Mouse (Mus musculus) MEL (cell line): Measurements from ENCODE around the gene Ckap4. TPM values are rescaled to one million over a fixed set of nuclear protein-coding genes. Genes with fewer than 3 reads are reported as not detected.
"Not testable (repeated sequence)": the region's sequence is repeated elsewhere in the genome, so short reads cannot be mapped to it uniquely, and the experiment has no call there.

Source experiments
- DNase-seq: peaks from one replicate; pipeline ENCODE4 v3.0.0; 2011; ENCODE audit warnings: low read depth, low spot score
- H3K27ac ChIP-seq: 2 replicates; pipeline ENCODE4 v1.5.1; 2012; ENCODE audit warnings: low read depth, mild to moderate bottlenecking, control low read depth, low read length, moderate library complexity; ENCODE audit not compliant: control insufficient read depth
- H3K27me3 ChIP-seq, 2 experiments: fragments of 150-350 bp in 1 of 2; sonication (generic) in 1 of 2; 2 replicates each; pipeline ENCODE4 v1.6.1; 2012; ENCODE audit warnings: low read length in 2 of 2, mild to moderate bottlenecking in 2 of 2, improper control_type of control experiment in 1 of 2, moderate library complexity in 1 of 2; ENCODE audit not compliant: insufficient read depth in 2 of 2, control insufficient read depth in 1 of 2
- H3K36me3 ChIP-seq, 2 experiments: 2 replicates each; pipeline ENCODE4 v1.6.1; 2012 to 2014; ENCODE audit warnings: low read length in 2 of 2, improper control_type of control experiment in 1 of 2, inconsistent platforms in 1 of 2, mild to moderate bottlenecking in 1 of 2; ENCODE audit not compliant: insufficient read depth in 2 of 2, control insufficient read depth in 1 of 2
- H3K4me1 ChIP-seq, 2 experiments: fragments of 150-350 bp in 1 of 2; sonication (generic) in 1 of 2; 2 replicates each; pipeline ENCODE4 v1.6.1; 2012; ENCODE audit warnings: low read length in 2 of 2, improper control_type of control experiment in 1 of 2, mild to moderate bottlenecking in 1 of 2; ENCODE audit not compliant: insufficient read depth in 2 of 2, control insufficient read depth in 1 of 2
- H3K4me3 ChIP-seq, 2 experiments: fragments of 150-350 bp in 1 of 2; sonication (generic) in 1 of 2; 2 replicates each; pipeline ENCODE4 v1.5.1; 2012; ENCODE audit warnings: low read depth in 2 of 2, low read length in 2 of 2, mild to moderate bottlenecking in 2 of 2, moderate library complexity in 2 of 2, control low read depth in 1 of 2, improper control_type of control experiment in 1 of 2; ENCODE audit not compliant: control insufficient read depth in 1 of 2, insufficient read depth in 1 of 2
- H3K79me2 ChIP-seq: 2 replicates; pipeline ENCODE4 v1.6.1; 2012; ENCODE audit warnings: mild to moderate bottlenecking, low read length, moderate library complexity; ENCODE audit not compliant: control insufficient read depth, poor library complexity, insufficient read depth
- H3K9ac ChIP-seq: 2 replicates; pipeline ENCODE4 v1.6.1; 2012; ENCODE audit warnings: low read depth, mild to moderate bottlenecking, control low read depth, low read length, moderate library complexity; ENCODE audit not compliant: control insufficient read depth, poor library complexity, severe bottlenecking
- H3K9me3 ChIP-seq: fragments of 150-350 bp; sonication (generic); replicated peaks from 2 replicates; pipeline ENCODE4 v1.6.1; 2012; ENCODE audit warnings: mild to moderate bottlenecking, low read length, improper control_type of control experiment, moderate library complexity; ENCODE audit not compliant: insufficient read depth
- BHLHE40 ChIP-seq: IDR thresholded peaks from 2 replicates; pipeline ENCODE4 v1.6.1; 2012; ENCODE audit warnings: low read depth, mild to moderate bottlenecking, inconsistent platforms, low read length, improper control_type of control experiment, borderline replicate concordance
- CHD1 ChIP-seq: IDR thresholded peaks from 2 replicates; pipeline ENCODE4 v1.6.1; 2012; ENCODE audit warnings: low read depth, mild to moderate bottlenecking, inconsistent platforms, low read length, improper control_type of control experiment
- CTCF ChIP-seq, 3 experiments: IDR thresholded peaks in 2 of 3; conservative IDR thresholded peaks in 1 of 3; 2 replicates each; pipeline ENCODE4 v1.5.1; 2011 to 2012; ENCODE audit warnings: low read length in 3 of 3, low read depth in 2 of 3, mild to moderate bottlenecking in 2 of 3, improper control_type of control experiment in 1 of 3, inconsistent platforms in 1 of 3, mixed read lengths in 1 of 3, moderate library complexity in 1 of 3; ENCODE audit not compliant: control insufficient read depth in 1 of 3, insufficient read depth in 1 of 3, poor library complexity in 1 of 3, severe bottlenecking in 1 of 3
- ELF1 ChIP-seq: IDR thresholded peaks from 2 replicates; pipeline ENCODE4 v1.6.1; 2014; ENCODE audit warnings: low read depth, mild to moderate bottlenecking, inconsistent platforms, low read length, improper control_type of control experiment, moderate library complexity
- JUND ChIP-seq: IDR thresholded peaks from 2 replicates; pipeline ENCODE4 v1.6.1; 2011; ENCODE audit warnings: low read depth, mild to moderate bottlenecking, improper control_type of control experiment, low read length
- MAZ ChIP-seq: IDR thresholded peaks from 2 replicates; pipeline ENCODE4 v1.6.1; 2012; ENCODE audit warnings: low read depth, mild to moderate bottlenecking, inconsistent platforms, low read length, improper control_type of control experiment
- MXI1 ChIP-seq: IDR thresholded peaks from 2 replicates; pipeline ENCODE4 v1.6.1; 2011; ENCODE audit warnings: mild to moderate bottlenecking, low read depth, low read length, improper control_type of control experiment
- MYB ChIP-seq: IDR thresholded peaks from 2 replicates; pipeline ENCODE4 v1.6.1; 2011; ENCODE audit warnings: mild to moderate bottlenecking, low read depth, low read length, improper control_type of control experiment
- MYC ChIP-seq: IDR thresholded peaks from 2 replicates; pipeline ENCODE4 v1.6.1; 2011; ENCODE audit warnings: low read depth, mild to moderate bottlenecking, low read length, improper control_type of control experiment, moderate library complexity
- POLR2AphosphoS2 ChIP-seq: IDR thresholded peaks from 2 replicates; pipeline ENCODE4 v1.6.1; 2011; ENCODE audit warnings: low read length, improper control_type of control experiment
- RAD21 ChIP-seq: IDR thresholded peaks from 2 replicates; pipeline ENCODE4 v1.6.1; 2011; ENCODE audit warnings: mild to moderate bottlenecking, low read depth, low read length, improper control_type of control experiment
- SIN3A ChIP-seq: IDR thresholded peaks from 2 replicates; pipeline ENCODE4 v1.6.1; 2012; ENCODE audit warnings: low read length, improper control_type of control experiment, inconsistent platforms
- SMC3 ChIP-seq: IDR thresholded peaks from 2 replicates; pipeline ENCODE4 v1.6.1; 2011; ENCODE audit warnings: low read depth, low read length, improper control_type of control experiment
- TAL1 ChIP-seq: IDR thresholded peaks from 2 replicates; pipeline ENCODE4 v1.6.1; 2012; ENCODE audit warnings: mild to moderate bottlenecking, inconsistent platforms, low read length, moderate library complexity, mixed read lengths
- ZC3H11A ChIP-seq: IDR thresholded peaks from 2 replicates; pipeline ENCODE4 v1.6.1; 2012; ENCODE audit warnings: low read depth, mild to moderate bottlenecking, inconsistent platforms, low read length, improper control_type of control experiment
- ZKSCAN1 ChIP-seq: IDR thresholded peaks from 2 replicates; pipeline ENCODE4 v1.6.1; 2012; ENCODE audit warnings: low read depth, mild to moderate bottlenecking, inconsistent platforms, low read length, improper control_type of control experiment, moderate library complexity
- ZNF384 ChIP-seq: IDR thresholded peaks from 2 replicates; pipeline ENCODE4 v1.6.1; 2012; ENCODE audit warnings: low read depth, mild to moderate bottlenecking, inconsistent platforms, low read length, improper control_type of control experiment
- polyA plus RNA-seq, 2 experiments: library from polyadenylated mRNA; stranded (reverse) in 1 of 2; unstranded in 1 of 2; fragments of >175 nt in 1 of 2; fragments of >200 nt in 1 of 2; gene quantifications; 2 replicates each; pipeline versions ENCODE4 v1.2.1 to v1.2.4; 2012; ENCODE audit warnings: low replicate concordance in 2 of 2, low read depth in 1 of 2; ENCODE audit not compliant: insufficient read length in 2 of 2, insufficient read depth in 1 of 2, missing spikeins in 1 of 2
- total RNA-seq: library from RNA; depleted of rRNA; stranded (reverse); fragments of 300-350 nt; gene quantifications from 2 replicates; pipeline ENCODE4 v1.2.3, GENCODE M21; 2012

Ckap4 gene
- total and polyA plus RNA-seq, 3 experiments = 1.0 to 5.2 TPM; not detected in 1

DNA sequence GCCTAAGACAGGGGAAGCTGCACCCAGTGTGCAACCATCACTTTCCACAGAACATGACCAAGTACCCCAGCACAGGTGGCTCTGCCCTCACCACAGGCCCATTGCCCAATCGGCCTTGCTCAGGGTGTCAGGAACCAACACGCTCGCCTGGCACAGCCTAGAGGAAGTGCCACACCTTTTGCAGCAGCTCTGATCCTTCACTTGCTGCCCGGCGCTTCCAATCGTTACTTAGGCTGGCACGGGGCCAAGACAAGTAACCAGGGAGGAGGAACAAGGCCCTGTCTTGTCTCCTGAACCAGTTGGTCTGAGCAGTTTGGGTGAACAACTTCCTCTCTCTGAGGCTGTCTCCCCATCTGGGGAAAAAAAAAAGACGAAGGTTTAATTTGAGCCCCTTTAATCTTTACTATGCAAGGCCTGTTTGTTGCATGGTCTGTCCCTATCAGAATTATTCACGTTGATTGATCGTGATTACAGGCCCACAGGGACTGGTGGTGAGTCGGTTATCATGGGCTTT, 17.4 kb downstream of the Ckap4 start (continued):
- TF ChIP-seq TAL1 = peak; percentile 52
- no peak for TF ChIP-seq POLR2AphosphoS2
- TF ChIP-seq SMC3 = peak; percentile 21; the same call in 1 of the 2 replicates

DNA sequence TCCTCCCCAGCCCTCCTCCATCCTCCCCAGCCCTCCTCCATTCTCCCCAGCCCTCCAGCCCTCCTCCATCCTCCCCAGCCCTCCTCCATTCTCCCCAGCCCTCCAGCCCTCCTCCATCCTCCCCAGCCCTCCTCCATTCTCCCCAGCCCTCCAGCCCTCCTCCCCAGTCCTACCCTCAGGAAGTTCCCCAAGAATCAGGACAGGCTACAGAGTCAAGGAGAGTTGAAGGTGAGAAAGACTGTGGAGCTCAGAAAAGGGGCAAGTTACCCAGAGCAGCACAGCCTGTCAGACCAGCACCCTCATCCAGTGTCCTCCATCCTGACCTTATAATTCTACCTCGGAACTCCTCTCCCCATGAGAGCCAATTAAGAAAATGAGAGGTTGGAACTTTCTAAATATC, 17.9 kb downstream of the Ckap4 start:
- not testable (repeated sequence) for H3K36me3 ChIP-seq, H3K79me2 ChIP-seq, DNase-seq, H3K9me3 ChIP-seq, H3K27me3 ChIP-seq
- Histone ChIP-seq H3K4me1 (peaks cover 6 to 14% of the 10 kb centered on the region in 2 experiments), H3K9ac (peak overlapping the region; percentile 39), H3K4me3 (peak overlapping the region; percentile 6 to 11; a peak in 3 of 4 replicates), H3K27ac (peak overlapping the region; percentile 78)

- DNase-seq = peak; percentile 91
- Histone ChIP-seq H3K4me3 (no peak overlapping the region), H3K9ac (0 out of 2 replicates have a peak overlapping the region, but pooled peaks have one; percentile 26), H3K27me3 (no peaks in the 10 kb centered on the region; a peak in 1 of 4 replicates), H3K9me3 (no peaks in the 10 kb centered on the region), H3K27ac (no peak overlapping the region), H3K36me3 (peaks cover 0 to 9% of the 10 kb centered on the region in 2 experiments; a peak in 2 of 4 replicates), H3K4me1 (peaks cover 6 to 14% of the 10 kb centered on the region in 2 experiments)
- TF ChIP-seq MXI1 (0 out of 2 replicates have a peak, but pooled peaks have one; percentile 20), RAD21 (peak; percentile 94), CHD1 (no peak), JUND (no peak), SIN3A (peak; percentile 64), MYB (no peak), ELF1 (0 out of 2 replicates have a peak, but pooled peaks have one; percentile 5), BHLHE40 (no peak), ZNF384 (peak; percentile 90), SMC3 (peak; percentile 93), ZKSCAN1 (no peak), CTCF (IDR thresholded peaks at IDR 0.05 in 2 of 3, conservative IDR thresholded peaks at IDR 0.05 in 1 of 3; ENCODE audit: control insufficient read depth in 1 of 3, insufficient read depth in 1 of 3, low read depth in 2 of 3, low read length in 3 of 3, poor library complexity in 1 of 3, severe bottlenecking in 1 of 3) (peak; percentile 54 to 95 (median 91)), MYC (peak; percentile 40; the same call in 1 of the 2 replicates), MAZ (0 out of 2 replicates have a peak, but pooled peaks have one; percentile 25), ZC3H11A (peak; percentile 92)
- TF ChIP-seq, all 39 proteins: peak for 10
- no peaks in the 10 kb centered on the region for H3K79me2 ChIP-seq
These were observed 18.3 kb downstream of the Ckap4 start for GRCm38 (mm10) chr10:84515512-84515950.
